Mouse (Mus musculus) gastrocnemius, adult 2 months (tissue): ENCODE data around the gene Uhrf1bp1. TPM values are rescaled to one million over a fixed set of nuclear protein-coding genes. Genes with fewer than 3 reads are reported as not detected.

ENCODE experiments used
- DNase-seq: peaks from one replicate; pipeline ENCODE4 v3.0.0; 2022
- H3K27ac ChIP-seq: fragments of 200-600 bp; 2 replicates; pipeline ENCODE4 v1.8.1; 2022; ENCODE audit warnings: mild to moderate bottlenecking
- H3K4me3 ChIP-seq: fragments of 200-600 bp; 2 replicates; pipeline ENCODE4 v1.8.1; 2022; ENCODE audit warnings: mild to moderate bottlenecking, moderate library complexity
- CTCF ChIP-seq: fragments of 200-600 bp; IDR thresholded peaks from 2 replicates; pipeline ENCODE4 v1.8.1; 2022; ENCODE audit warnings: antibody characterized with exemption, mild to moderate bottlenecking, moderate library complexity
- intact Hi-C: fragments of 180-260 bp; cut with DNase I; formaldehyde crosslinking; loops from one replicate; pipeline ENCODE4 v1.15.1; 2025
- long read RNA-seq, 2 experiments: library from polyadenylated mRNA; stranded (forward); transcript quantifications; one replicate each; pipeline ENCODE4 v2.0.0; 2021
- total RNA-seq, 2 experiments: library from RNA; stranded (reverse); gene quantifications; 2 replicates each; pipeline ENCODE4 v1.2.3; 2021

Uhrf1bp1 gene
- 10 to 100 TPM; 25.9 to 26.0 TPM for total RNA-seq
- long read RNA-seq, experiment 1, full-length matches to known transcripts = 2 of 15 reads
- long read RNA-seq, experiment 1, partial matches to known transcripts = 11 of 15 reads
- long read RNA-seq, experiment 1, other reads (novel, unspliced or antisense) = 2 of 15 reads
- long read RNA-seq, experiment 2, full-length matches to known transcripts = 1 of 5 reads
- long read RNA-seq, experiment 2, partial matches to known transcripts = 2 of 5 reads
- long read RNA-seq, experiment 2, other reads (novel, unspliced or antisense) = 2 of 5 reads

GRCm38 (mm10) chr17:27856265-27856797 is at the start of gene Uhrf1bp1:
Uhrf1bp1 (plus strand) TSS chr17:27856441.
- peak; percentile 91 for DNase-seq
- Histone ChIP-seq H3K4me3 (peak within 1 kb of the TSS; percentile 80), H3K27ac (peak within 1 kb of the TSS; percentile 96)
- TF ChIP-seq CTCF = 0 out of 2 replicates have a peak, but pooled peaks have one; percentile 17
- intact Hi-C loops = loop anchor here (5.0 kb wide), 1 partner anchor 116 kb away; no protein-coding TSS in a partner anchor

GRCm38 (mm10) chr17:27807542-27808078 is 48.6 kb upstream of the Uhrf1bp1 start:
- no peak overlapping the region for H3K4me3 ChIP-seq
- no peak for DNase-seq
- intact Hi-C loops = no loop called here
- TF ChIP-seq CTCF = no peak
- H3K27ac ChIP-seq = peak overlapping the region; percentile 77; the same call in 1 of the 2 replicates

GRCm38 (mm10) chr17:27810569-27811331 is 45.5 kb upstream of the Uhrf1bp1 start:
- H3K27ac ChIP-seq = peak overlapping the region; percentile 83
- intact Hi-C loops = no loop called here

GRCm38 (mm10) chr17:27811980-27812379 is 44.3 kb upstream of the Uhrf1bp1 start:
- DNase-seq = peak; percentile 52
- intact Hi-C loops = no loop called here
- TF ChIP-seq CTCF = no peak
- peak overlapping the region; percentile 83 for H3K27ac ChIP-seq
- H3K4me3 ChIP-seq = peak overlapping the region; percentile 29; the same call in 1 of the 2 replicates

More at GRCm38 (mm10) chr17:27810569-27811331, 45.5 kb upstream of the Uhrf1bp1 start:
- TF ChIP-seq CTCF = no peak
- H3K4me3 ChIP-seq = no peak overlapping the region
- no peak for DNase-seq

GRCm38 (mm10) chr17:27814606-27815005 is 41.6 kb upstream of the Uhrf1bp1 start:
- H3K4me3 ChIP-seq = no peak overlapping the region
- no peak for TF ChIP-seq CTCF
- intact Hi-C loops = no loop called here
- DNase-seq = no peak
- no peak overlapping the region for H3K27ac ChIP-seq

GRCm38 (mm10) chr17:27819011-27819410 is 37.2 kb upstream of the Uhrf1bp1 start:
- TF ChIP-seq CTCF = no peak
- intact Hi-C loops = no loop called here
- Histone ChIP-seq H3K27ac (peak overlapping the region; percentile 95), H3K4me3 (peak overlapping the region; percentile 99)
- DNase-seq = no peak

- intact Hi-C loops = no loop called here
- DNase-seq = peak; percentile 31
- TF ChIP-seq CTCF = no peak
- H3K4me3 ChIP-seq = peak overlapping the region; percentile 99
- peak overlapping the region; percentile 95 for H3K27ac ChIP-seq
These were observed 36.7 kb upstream of the Uhrf1bp1 start for GRCm38 (mm10) chr17:27819521-27819970.

GRCm38 (mm10) chr17:27819971-27820567 is 36.2 kb upstream of the Uhrf1bp1 start:
- intact Hi-C loops = no loop called here
- Histone ChIP-seq H3K27ac (peak overlapping the region; percentile 95), H3K4me3 (peak overlapping the region; percentile 99)
- DNase-seq = peak; percentile 79
- no peak for TF ChIP-seq CTCF

GRCm38 (mm10) chr17:27820568-27821406 is 35.5 kb upstream of the Uhrf1bp1 start, which contains the start of gene D17Wsu92e:
D17Wsu92e (minus strand) TSS chr17:27820648.
- peak within 1 kb of the TSS; percentile 99 for H3K4me3 ChIP-seq
- intact Hi-C loops = loop anchor here (1.0 kb wide), 1 partner anchor 19 kb away; no protein-coding TSS in a partner anchor
- peak within 1 kb of the TSS; percentile 95 for H3K27ac ChIP-seq
- DNase-seq = peak; percentile 99
- TF ChIP-seq CTCF = no peak

GRCm38 (mm10) chr17:27821407-27822338 is 34.6 kb upstream of the Uhrf1bp1 start:
- peak overlapping the region; percentile 95 for H3K27ac ChIP-seq
- H3K4me3 ChIP-seq = peak overlapping the region; percentile 99
- DNase-seq = peak; percentile 39
- no peak for TF ChIP-seq CTCF
- intact Hi-C loops = loop anchor here (1.0 kb wide), 1 partner anchor 18 kb away; no protein-coding TSS in a partner anchor
